Mouse (Mus musculus): ENCODE measurements around the gene Sept6. TPM values are rescaled to one million over a fixed set of nuclear protein-coding genes. Genes with fewer than 3 reads are reported as not detected.

Gene Sept6
- polyA plus RNA-seq (2014; fragmentation: Nextera tagmentation; extraction: Ambion mirVana): 18.6 and 19.7 TPM in 2 replicates

DNA sequence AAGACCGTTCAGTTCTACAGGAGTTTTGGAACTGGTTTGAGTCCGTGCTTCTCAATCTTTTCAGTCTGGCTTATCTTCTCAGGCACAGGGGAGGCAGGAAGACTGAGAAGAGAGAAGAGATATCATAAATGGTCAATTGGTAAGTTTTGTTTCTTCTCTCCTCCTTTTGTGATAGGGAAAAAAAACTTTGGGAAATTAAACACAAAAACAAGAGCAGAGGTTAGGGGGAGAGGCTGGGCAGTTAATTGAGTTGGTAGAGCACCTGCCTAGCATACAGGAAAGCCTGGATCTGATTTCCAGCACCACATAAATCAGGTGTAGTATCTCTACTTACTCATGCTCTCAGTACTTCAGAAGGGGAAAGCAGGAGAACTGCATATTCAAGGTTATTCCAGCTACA is at the start of gene Sept6:
Gene Sept6, minus strand, starts transcription at position 101 of the 400 bp plus-strand sequence.
- H3K27me3 ChIP-seq (ENCODE audit: insufficient read depth, low read length): no peaks in the 10 kb centered on the region
- no peak within 1 kb of the TSS for H3K4me2 ChIP-seq
- ATAC-seq (ENCODE audit: insufficient read depth) (no peak), DNase-seq (no peak)
- H3K9me3 ChIP-seq (ENCODE audit: low read depth, low read length): no peaks in the 10 kb centered on the region
- no peak within 1 kb of the TSS for H3K9ac ChIP-seq
- H3K36me3 ChIP-seq (ENCODE audit: insufficient read depth): no peaks in the 10 kb centered on the region
- no peaks in the 10 kb centered on the region for H3K4me1 ChIP-seq (ENCODE audit: insufficient read depth)
- no peak within 1 kb of the TSS for H3K4me3 ChIP-seq (ENCODE audit: low read depth, low read length)
- no peak within 1 kb of the TSS for H3K27ac ChIP-seq (ENCODE audit: low read depth)
- no peak for TF ChIP-seq CTCF (IDR thresholded peaks at IDR 0.05; ENCODE audit: low read depth)
- 58% methylated on average over 2 of the region's 2 CpGs for WGBS

DNA sequence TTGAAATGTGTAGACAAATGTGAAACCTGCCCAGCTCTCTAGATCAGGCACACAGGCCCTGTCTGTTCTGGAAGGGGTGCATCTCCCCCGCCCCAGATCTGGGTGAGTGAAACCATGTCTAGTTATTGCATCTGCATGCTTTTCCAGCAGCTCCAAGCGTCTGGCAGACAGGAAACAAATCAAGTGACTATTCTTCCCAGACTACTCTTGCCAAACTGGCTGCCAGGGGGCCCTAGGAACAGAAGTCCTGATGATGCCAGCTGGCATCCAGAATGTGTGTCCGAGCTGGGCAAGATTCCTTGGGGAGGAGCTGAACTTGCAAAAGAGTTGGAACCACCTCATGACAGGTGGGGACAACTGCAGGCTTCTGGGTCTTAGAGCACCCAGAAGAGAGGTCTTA is 36.8 kb upstream of the Sept6 start:
- Histone ChIP-seq H3K27me3 (ENCODE audit: insufficient read depth, low read length) (no peaks in the 10 kb centered on the region), H3K9ac (no peak overlapping the region), H3K4me3 (ENCODE audit: low read depth, low read length) (no peak overlapping the region), H3K4me2 (no peak overlapping the region), H3K36me3 (ENCODE audit: insufficient read depth) (no peaks in the 10 kb centered on the region), H3K4me1 (ENCODE audit: insufficient read depth) (no peaks in the 10 kb centered on the region), H3K27ac (ENCODE audit: low read depth) (no peak overlapping the region), H3K9me3 (ENCODE audit: low read depth, low read length) (no peaks in the 10 kb centered on the region)
- no peak for ATAC-seq (ENCODE audit: insufficient read depth)
- no peak for TF ChIP-seq CTCF (IDR thresholded peaks at IDR 0.05; ENCODE audit: low read depth)
- WGBS: 58% methylated on average over 3 of the region's 3 CpGs
- DNase-seq: no peak

GRCm38 (mm10) chrX:37023652-37024309 is 32.2 kb upstream of the Sept6 start:
- Histone ChIP-seq H3K27ac (ENCODE audit: low read depth) (no peak overlapping the region), H3K36me3 (ENCODE audit: insufficient read depth) (no peaks in the 10 kb centered on the region), H3K4me1 (ENCODE audit: insufficient read depth) (no peaks in the 10 kb centered on the region), H3K4me3 (ENCODE audit: low read depth, low read length) (no peak overlapping the region), H3K27me3 (ENCODE audit: insufficient read depth, low read length) (no peaks in the 10 kb centered on the region), H3K4me2 (no peak overlapping the region), H3K9ac (no peak overlapping the region), H3K9me3 (ENCODE audit: low read depth, low read length) (no peaks in the 10 kb centered on the region)
- peak; percentile 54; the same call in 1 of the 2 replicates for ATAC-seq (ENCODE audit: insufficient read depth)
- peak; percentile 41 for DNase-seq
- 56% methylated on average over 10 of the region's 10 CpGs for WGBS
- no peak for TF ChIP-seq CTCF (IDR thresholded peaks at IDR 0.05; ENCODE audit: low read depth)

DNA sequence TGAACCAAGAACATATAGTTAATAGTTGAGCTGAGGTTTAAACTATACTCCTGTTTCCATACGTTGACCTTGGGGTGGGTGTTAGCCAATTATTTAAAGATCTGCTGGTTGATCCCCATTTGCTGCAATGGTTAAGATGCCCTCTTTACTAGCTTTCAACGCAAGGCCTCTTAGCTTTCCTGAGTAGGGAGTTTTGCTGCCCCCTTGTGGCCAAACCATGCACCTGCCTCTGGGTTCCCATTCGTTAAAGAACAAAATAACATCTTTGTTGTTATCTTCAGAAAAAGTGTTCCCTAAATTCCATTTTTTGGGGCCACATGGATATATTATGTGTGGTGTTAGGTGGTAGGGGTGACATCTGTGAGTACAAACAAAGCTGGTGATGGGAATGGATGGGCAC is 31.1 kb upstream of the Sept6 start:
- Histone ChIP-seq H3K4me3 (ENCODE audit: low read depth, low read length) (no peak overlapping the region), H3K4me1 (ENCODE audit: insufficient read depth) (no peaks in the 10 kb centered on the region), H3K9ac (no peak overlapping the region), H3K9me3 (ENCODE audit: low read depth, low read length) (no peaks in the 10 kb centered on the region), H3K4me2 (no peak overlapping the region), H3K36me3 (ENCODE audit: insufficient read depth) (no peaks in the 10 kb centered on the region), H3K27ac (ENCODE audit: low read depth) (no peak overlapping the region), H3K27me3 (ENCODE audit: insufficient read depth, low read length) (no peaks in the 10 kb centered on the region)
- ATAC-seq (ENCODE audit: insufficient read depth) (no peak), DNase-seq (peak; percentile 82)
- peak; percentile 81 for TF ChIP-seq CTCF (IDR thresholded peaks at IDR 0.05; ENCODE audit: low read depth)
- 13% methylated on average over 3 of the region's 3 CpGs for WGBS

GRCm38 (mm10) chrX:37019045-37019444 is 27.5 kb upstream of the Sept6 start:
- no peaks in the 10 kb centered on the region for H3K27me3 ChIP-seq (ENCODE audit: insufficient read depth, low read length)
- ATAC-seq (ENCODE audit: insufficient read depth): no peak
- no peak overlapping the region for H3K9ac ChIP-seq
- DNase-seq: peak; percentile 11
- H3K4me1 ChIP-seq (ENCODE audit: insufficient read depth): no peaks in the 10 kb centered on the region
- 54% methylated on average over 3 of the region's 3 CpGs for WGBS
- no peaks in the 10 kb centered on the region for H3K9me3 ChIP-seq (ENCODE audit: low read depth, low read length)
- no peaks in the 10 kb centered on the region for H3K36me3 ChIP-seq (ENCODE audit: insufficient read depth)
- H3K4me3 ChIP-seq (ENCODE audit: low read depth, low read length): no peak overlapping the region
- peak; percentile 46 for TF ChIP-seq CTCF (IDR thresholded peaks at IDR 0.05; ENCODE audit: low read depth)
- no peak overlapping the region for H3K27ac ChIP-seq (ENCODE audit: low read depth)
- no peak overlapping the region for H3K4me2 ChIP-seq

DNA sequence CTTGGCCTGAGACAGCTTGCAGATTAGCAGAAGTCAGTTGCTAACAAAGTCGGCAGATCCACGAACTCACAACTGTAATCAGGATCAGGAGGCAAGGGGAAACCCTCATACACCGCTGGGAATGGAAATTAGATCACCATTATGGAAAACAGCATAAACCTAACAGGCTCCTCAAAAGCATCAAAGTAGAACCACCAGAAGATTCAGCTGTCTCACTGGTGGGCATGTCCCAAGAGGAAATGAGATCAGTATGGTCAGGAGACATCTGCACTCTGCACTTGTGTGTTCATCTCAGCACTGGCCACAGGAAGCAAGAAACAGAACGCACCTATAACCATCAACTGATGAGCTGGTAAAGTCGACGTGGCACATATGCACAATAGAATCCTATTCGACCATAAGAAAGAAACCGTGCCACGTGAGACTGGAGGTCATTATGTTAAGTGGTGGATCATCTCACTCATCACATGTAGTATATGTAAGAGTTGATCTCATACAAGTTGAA is 26.6 kb upstream of the Sept6 start:
- H3K4me2 ChIP-seq: no peak overlapping the region
- H3K27ac ChIP-seq (ENCODE audit: low read depth): no peak overlapping the region
- no peaks in the 10 kb centered on the region for H3K36me3 ChIP-seq (ENCODE audit: insufficient read depth)
- H3K9me3 ChIP-seq (ENCODE audit: low read depth, low read length): no peaks in the 10 kb centered on the region
- H3K4me1 ChIP-seq (ENCODE audit: insufficient read depth): no peaks in the 10 kb centered on the region
- DNase-seq (no peak), ATAC-seq (ENCODE audit: insufficient read depth) (no peak)
- no peak overlapping the region for H3K9ac ChIP-seq
- TF ChIP-seq CTCF (IDR thresholded peaks at IDR 0.05; ENCODE audit: low read depth): no peak
- no peak overlapping the region for H3K4me3 ChIP-seq (ENCODE audit: low read depth, low read length)
- WGBS: 88% methylated on average over 9 of the region's 9 CpGs
- H3K27me3 ChIP-seq (ENCODE audit: insufficient read depth, low read length): no peaks in the 10 kb centered on the region

DNA sequence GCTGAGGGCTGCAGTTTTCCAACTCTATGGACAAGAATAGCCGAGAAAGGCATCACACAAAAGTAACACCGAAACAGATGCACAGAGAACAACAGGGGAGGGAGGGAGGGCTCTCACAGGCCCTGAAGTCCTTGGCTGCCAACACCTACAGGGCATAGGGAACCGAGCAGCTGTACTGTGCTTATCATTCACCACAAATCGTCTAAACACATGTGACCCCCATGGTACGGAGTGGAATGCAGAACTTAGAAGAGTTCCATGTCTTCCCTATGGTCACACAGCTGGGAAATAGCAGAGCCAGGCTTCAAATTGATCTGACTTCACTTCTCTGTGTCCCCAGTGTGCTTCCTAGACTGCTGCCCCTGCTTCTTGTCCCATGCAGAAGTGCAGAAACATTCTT is 22.3 kb upstream of the Sept6 start:
- H3K27me3 ChIP-seq (ENCODE audit: insufficient read depth, low read length): no peaks in the 10 kb centered on the region
- ATAC-seq (ENCODE audit: insufficient read depth) (peak; percentile 52; the same call in 1 of the 2 replicates), DNase-seq (peak; percentile 45)
- no peaks in the 10 kb centered on the region for H3K4me1 ChIP-seq (ENCODE audit: insufficient read depth)
- no peak overlapping the region for H3K4me3 ChIP-seq (ENCODE audit: low read depth, low read length)
- 35% methylated on average over 5 of the region's 5 CpGs for WGBS
- H3K9ac ChIP-seq: no peak overlapping the region
- no peaks in the 10 kb centered on the region for H3K36me3 ChIP-seq (ENCODE audit: insufficient read depth)
- H3K27ac ChIP-seq (ENCODE audit: low read depth): no peak overlapping the region
- TF ChIP-seq CTCF (IDR thresholded peaks at IDR 0.05; ENCODE audit: low read depth): no peak
- no peak overlapping the region for H3K4me2 ChIP-seq
- H3K9me3 ChIP-seq (ENCODE audit: low read depth, low read length): no peaks in the 10 kb centered on the region
